Mouse (Mus musculus) erythroblast, embryonic 14.5 days (primary cell): ENCODE measurements around the gene Iapp.

Source experiments
- GATA1 ChIP-seq: IDR thresholded peaks from 2 replicates; pipeline ENCODE4 v1.6.1; 2012; ENCODE audit warnings: low read length, inconsistent platforms, mixed read lengths
- TAL1 ChIP-seq: IDR thresholded peaks from 3 replicates; pipeline ENCODE4 v1.6.1; 2012; ENCODE audit warnings: low read length, inconsistent platforms, mixed read lengths

GRCm38 (mm10) chr6:142329201-142329600 is 31.0 kb downstream of the Iapp start:
- TF ChIP-seq GATA1 (no peak), TAL1 (no peak)
